Mouse (Mus musculus) cerebellum, postnatal 14 days (tissue): ENCODE measurements around the gene Ppp4r3a.
"Not testable (repeated sequence)": the region's sequence is repeated elsewhere in the genome, so short reads cannot be mapped to it uniquely, and the experiment has no call there.

Source experiments
- DNase-seq, 2 experiments: peaks; one replicate each; pipeline ENCODE4 v3.0.0; 2021; ENCODE audit warnings: mixed read lengths in 2 of 2

The Ppp4r3a gene

DNA sequence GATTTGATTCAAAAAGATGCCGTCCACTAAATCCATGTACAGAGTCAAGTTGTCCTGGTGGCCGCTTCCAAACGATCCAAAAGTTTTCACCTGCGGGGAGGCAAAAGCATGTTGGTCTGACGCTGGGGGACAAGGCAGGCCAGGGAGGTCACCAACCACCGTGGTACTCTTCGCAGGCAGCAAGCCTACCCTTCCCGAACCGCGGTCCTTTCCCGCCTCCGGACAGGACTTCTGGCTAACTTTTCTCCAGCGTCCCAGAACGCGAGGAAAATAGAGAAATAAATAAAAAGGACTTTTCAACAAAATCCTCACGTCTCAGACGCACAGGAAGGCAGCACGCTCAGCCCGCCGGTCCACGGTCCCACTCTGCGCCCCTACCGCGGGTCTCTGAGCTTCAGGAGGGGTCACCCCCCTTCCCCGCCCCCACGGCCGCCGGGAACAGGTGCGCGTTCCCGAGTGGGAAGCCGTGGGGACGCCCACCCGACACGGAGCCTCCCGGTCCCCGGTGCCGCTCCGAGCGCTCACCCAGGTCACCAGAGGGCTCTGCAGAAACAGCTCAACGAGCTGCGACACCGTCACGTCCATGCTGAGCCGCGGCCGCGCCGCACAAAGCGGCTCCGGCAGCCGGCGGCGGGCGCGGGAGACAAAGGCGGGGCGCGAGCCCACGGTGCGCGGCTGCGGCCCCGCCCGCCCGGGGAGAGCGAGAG is 55.1 kb downstream of the Ppp4r3a start:
- DNase-seq = no peak

DNA sequence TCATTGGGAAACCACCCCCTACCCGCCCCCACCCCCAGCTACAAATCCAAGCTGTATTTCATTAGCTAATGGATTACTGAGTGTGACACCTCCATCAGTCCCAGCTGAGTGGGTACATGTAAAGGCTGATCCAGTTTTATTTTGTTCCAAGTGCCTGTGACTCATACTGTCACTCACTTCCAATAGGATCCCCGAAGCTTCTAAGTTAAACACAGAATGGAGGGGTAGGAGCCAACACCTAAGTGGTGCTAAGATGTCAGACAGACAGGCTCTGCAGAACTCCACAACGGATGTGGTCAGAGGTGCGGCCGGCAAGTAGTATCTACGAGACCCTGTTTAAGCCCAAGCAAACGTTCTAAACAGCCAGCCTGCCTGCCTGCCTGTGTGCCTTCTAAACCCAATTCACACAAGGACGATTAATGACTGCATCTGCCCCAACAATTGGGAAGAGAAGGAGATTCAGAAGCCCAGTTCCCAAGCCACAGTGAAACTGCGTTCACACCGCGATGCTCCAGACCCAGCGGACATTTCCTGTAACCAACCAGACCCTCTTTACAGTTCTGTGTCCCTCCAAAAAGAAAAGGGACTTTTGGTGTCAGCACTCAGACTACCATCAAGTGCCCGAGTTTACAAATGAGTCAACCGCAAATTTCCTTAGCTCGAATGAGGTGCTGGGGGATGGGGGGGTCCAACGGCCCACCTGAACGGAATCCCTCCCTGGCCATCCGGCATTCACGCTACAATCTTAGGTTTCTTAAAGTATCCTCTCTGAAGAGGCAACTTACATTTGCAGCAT is 55.9 kb downstream of the Ppp4r3a start:
- no peak for DNase-seq

DNA sequence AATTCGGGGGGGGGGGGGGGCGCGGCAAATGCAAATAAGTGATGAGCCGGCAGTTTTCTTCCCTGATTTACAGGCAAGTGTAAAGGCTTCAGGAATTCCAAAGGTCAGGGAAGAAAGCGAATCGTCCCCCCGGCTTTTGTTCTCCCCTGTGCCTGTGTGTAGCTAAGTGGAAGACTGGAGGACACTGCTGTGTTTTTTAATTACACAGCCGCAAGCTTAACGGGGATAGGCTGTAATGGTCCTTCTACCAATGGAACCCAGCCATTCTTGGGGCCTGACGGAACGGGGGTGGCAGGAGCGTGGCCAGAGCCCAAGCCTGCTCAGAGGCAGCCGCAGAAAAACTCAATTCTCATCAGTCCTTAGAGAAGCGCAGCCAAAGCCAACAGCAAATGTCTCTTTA is 56.6 kb downstream of the Ppp4r3a start:
- peak; percentile 58 to 64 for DNase-seq

DNA sequence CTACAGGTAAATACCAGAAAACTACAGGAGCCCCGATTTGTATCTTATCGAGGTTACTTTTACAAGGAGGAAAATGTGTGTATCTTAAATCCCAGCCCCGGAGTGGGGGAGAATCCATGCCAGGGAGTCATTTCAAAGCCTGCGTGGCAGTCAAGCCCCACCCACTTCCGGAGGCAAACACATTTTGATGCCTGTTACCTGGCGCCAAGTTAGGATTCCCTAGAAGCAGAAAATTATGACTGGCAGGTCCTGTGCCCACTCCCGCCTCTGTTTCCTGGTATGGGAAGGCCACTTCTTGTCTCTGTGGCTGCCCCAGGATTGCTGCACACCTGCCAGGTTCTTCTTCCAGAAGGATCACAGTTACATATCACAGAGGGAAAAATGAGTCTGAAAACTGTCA is 57.0 kb downstream of the Ppp4r3a start:
- peak; percentile 39 to 43 for DNase-seq

DNA sequence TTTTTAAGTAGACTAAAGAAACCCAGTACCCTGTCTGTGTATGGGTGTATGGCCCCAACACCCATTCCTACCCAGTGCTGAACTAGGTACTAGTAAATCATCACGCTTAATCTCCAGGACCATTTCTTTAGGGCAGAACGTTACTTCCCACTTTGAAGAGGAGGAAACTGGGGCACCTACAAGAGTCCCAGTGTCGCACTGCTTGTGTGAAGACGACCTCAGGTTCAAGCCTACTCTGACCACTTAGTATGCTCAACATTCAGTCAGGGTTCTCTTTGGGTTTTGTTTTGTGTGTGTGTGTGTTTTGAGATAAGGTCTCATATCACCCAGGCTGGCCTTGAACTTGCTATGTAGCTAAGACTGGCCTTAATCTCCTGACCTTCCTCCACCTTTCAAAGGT is 57.5 kb downstream of the Ppp4r3a start:
- no peak for DNase-seq

DNA sequence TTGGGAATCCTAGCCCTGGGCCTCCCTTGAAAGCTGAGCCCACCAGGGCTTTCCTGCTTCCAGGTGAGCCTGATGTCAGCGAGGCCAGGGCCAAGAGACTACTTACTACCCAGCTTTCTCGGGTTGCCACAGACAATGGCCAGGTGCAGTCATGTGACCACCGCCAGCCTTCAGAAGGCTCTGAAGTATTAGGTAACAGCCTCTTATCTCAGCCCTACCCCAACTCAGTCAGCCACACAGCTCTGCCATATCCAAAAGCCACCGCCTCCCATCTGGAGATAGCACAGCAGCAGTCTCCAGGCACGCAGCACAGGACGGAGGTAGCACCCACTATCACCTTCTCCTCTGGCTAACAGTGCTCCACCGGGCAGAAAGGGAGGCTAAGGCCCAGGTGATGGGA is 58.1 kb downstream of the Ppp4r3a start:
- no peak for DNase-seq

DNA sequence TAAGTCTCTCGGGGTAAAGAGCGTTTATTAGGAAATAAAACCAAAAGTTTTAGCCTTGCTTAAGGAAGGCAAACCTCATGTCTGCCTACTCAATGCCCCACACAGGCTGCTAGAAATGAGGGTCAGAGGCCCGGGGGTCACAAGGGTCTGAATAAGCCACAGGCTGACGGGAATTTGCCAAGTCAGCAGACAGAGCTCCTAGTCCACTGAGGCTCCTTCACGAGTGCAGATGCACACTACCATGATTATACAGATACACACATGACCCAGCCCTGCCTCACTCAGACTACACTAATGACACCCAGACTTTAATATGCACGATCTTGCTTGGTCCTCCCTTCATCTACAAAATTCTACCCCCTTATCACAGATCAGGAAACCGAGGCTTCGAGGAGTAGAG is 58.7 kb downstream of the Ppp4r3a start:
- DNase-seq = no peak

DNA sequence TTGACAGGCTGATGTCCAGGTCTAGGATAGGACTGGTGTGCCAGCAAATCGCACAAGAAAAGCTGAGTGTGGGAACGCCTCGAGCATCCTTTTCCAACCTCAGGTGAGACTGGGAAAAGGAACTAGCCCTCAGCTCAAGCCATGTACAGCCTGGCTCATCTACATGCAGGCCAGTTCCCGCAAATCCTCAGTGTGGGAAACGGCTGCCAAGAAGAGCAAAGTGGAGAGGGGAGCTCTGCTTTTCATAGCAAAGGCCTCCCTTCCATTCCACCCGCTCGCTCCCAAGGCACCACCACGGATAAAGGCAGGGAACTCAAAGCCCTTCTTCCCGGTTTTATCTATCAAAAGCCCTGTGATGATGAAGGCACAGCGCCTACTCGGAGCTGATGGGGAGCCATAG is 60.4 kb downstream of the Ppp4r3a start:
- DNase-seq = no peak

DNA sequence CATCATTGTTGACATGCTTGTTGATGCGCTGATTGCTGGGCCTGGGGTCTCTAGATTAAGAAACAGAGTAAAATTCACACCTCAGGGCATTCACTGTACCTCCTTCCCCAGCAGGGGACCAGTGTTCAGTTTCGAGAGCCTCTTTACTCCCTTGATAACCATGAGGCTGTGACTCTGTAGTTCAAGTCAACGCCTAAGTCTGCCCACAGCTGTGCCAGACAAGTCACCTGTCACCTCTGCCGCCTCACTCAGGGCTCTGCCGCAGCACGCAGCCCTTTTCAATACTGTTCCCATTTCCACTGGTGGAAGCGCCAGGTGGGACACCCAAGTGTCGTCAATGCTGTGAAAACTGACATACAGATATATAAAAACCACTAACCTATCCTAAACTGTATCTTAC is 61.1 kb downstream of the Ppp4r3a start:
- DNase-seq = peak in 1 of 2 experiments; percentile 3

DNA sequence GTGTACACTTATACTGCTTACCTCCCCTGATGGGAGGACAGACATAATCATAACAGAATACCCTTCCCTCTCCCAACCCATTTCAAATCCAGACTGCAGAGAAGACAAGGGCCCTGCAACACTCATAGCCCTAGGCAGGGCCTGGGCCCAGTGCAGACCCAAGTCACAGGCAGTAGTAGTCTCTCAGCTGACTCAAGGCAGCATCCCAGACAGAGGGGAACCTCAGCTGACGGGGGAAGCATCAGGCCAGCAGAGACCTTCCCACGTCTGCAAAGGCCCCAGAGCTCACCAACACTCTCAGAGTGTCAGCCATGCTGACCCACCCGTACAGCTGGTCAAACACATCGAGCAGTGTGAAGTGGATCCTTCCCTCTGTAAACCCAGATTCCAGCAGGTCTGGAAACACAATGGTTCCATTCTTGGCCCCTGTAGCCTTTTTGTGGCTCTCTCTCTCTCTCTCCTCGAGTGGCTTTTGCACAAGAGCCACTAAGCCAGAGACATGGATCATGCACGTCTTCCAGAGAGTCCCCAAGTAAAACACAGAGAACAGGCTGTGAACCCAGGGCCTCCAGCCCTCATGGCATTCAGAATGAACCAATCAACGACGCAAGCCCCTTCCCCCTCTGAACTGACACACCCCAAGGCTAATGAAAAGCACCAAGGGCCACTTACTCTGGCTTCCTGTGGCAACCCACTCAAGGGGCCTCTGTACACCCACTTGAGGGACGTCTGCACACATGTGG is 61.8 kb downstream of the Ppp4r3a start:
- DNase-seq = no peak

DNA sequence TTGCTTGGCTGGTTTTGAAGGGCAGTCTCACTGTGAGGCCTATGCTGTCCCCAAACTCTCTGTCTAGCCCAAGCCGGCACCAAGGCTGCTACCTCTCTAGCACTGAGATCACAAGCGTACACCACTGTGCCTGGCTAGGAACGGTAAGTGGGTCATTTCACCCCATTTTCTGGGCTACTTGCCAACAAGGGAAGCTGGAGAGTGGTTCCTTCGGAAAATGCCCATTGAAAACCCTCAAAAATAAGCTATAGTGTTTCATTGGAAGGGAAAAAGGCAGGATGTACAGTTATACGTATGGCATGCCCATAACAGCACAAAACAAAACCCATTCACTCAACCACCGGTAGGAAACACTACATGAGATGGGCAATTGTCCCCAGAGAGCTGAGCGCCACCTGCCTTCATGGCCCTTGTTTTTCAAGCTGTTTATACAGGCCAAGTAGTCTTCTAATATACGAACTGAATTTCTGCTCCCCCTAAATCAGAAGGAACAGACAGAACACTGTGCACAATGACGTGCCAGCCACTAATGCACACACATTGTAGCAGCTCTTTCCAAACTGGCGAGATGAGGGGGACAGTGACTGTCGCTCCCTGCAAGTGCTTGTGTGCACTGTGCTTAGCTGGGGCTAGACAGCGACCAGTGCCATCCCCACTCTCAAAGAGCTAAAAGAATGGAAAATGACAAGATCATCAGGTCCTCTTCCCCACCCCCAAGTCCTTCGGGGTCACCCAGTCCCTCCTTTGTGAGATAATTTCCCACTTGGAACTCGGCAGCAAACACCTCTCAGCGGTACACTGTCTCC is 63.1 kb downstream of the Ppp4r3a start:
- DNase-seq = peak; percentile 78 to 79

DNA sequence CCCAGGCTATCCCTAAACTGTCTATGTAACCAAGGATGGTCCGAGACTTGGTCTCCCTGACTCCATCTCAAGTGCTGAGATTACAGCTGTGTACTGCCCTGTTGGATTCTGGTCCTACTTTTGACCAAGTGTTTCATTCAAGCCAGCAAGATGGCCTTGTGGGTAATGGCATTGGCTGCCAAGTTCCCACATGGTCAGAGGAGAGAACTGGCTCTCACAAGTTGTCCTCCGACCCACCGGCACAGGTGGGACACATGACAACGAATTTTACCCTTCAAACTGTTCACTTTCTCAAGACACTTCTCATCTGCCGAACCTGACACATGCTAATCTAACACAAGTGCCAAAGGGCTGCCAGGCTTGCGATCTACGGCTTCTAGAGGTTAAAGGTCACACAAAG is 64.1 kb downstream of the Ppp4r3a start:
- DNase-seq = no peak

DNA sequence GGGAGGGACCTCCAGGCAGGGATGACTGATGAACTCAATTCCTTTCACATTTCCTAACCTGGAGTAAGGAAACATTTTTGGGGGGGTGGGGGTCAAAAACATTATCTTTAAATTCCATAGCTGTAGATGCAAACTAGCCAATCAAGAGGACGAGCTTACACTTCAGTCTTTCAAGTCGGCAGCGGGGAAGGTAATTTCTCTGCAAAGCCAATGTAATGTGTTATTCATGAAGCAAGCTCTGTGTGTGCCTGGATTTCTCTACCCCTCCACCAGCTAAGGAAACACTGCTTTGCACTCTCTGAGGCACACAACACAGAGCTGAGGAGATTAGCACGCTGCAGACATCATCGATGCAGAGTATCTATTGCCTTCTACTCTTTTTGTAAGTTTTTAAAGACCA is 64.5 kb downstream of the Ppp4r3a start:
- DNase-seq = no peak

DNA sequence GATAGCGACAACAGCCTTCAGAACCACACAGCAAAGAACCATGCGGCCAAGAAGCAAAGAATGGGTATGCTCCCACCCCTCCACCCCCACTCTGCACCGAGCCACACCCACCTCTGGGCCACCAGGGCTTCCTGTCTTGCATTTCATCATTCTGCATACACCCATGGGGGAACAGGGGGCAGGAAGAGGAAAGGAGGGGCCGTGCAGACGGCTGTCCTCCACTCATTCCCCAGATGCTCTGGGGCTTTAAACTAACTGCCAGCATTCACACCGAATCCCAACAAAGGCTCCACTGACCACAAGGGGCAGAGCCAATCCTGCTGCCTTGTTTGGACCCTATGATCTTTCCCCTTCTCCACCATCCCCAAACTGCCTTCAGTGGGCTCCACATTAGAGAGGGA is 65.5 kb downstream of the Ppp4r3a start:
- DNase-seq = no peak

DNA sequence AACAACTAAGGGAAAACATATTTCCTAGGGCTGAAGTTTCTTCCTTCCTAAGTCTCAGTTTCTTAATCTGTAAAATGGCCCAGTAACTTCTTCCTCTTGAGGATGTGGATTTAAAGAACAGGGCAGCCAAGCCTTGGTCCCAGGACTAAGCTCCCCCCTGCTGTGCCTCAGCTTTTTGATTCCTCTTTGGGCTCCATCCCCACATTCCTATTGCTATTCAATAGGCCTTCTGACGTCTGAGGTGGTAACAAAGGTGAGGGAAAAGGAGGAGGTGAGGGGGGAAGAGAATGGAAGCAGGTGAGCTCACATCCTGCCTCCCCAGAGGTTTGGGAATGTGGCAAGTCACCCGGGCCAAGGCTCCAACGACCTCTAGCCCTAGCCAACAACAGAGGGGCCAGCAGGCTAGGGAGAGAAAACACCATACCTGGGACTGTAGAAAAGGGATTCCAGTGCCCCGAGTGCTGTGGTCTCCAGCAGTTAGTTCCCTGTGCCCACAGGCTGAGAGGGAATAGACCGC is 67.0 kb downstream of the Ppp4r3a start:
- DNase-seq = no peak

DNA sequence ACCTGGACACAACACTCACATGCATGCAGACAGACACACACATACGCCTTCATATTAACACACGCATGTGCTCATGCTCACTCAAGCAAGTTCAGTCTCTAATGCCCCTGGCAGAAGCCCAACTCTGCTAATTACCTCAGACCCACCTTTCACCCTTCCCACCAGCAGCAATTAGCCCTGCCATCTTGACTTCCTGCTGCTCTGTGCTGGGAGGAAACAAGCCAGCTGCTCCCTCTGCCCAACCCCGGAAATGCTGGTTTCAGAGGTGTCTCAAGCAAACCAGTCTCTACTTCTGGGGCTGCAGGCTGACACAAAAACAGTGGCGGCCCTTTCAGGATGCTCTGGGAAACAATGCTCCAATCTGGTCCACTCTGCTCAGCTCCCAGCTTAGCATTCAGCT is 67.6 kb downstream of the Ppp4r3a start:
- peak in 1 of 2 experiments; percentile 71 for DNase-seq

DNA sequence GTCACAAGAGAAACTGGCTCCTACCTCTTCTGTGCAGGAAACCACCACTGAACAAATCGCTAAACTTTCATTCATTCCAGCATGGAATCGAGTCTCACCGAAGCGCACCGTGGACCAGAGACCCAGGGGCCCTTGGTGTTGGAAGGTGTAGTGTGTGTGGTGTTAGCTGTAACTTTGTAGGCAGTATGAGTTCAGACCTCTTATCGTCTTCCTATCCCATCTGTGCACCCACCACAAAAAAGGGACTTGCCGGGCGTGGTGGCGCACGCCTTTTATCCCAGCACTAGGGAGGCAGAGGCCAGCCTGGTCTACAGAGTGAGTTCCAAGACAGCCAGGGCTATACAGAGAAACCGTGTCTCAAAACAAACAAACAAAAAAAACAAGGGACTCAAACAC is 68.3 kb downstream of the Ppp4r3a start:
- DNase-seq = no peak

DNA sequence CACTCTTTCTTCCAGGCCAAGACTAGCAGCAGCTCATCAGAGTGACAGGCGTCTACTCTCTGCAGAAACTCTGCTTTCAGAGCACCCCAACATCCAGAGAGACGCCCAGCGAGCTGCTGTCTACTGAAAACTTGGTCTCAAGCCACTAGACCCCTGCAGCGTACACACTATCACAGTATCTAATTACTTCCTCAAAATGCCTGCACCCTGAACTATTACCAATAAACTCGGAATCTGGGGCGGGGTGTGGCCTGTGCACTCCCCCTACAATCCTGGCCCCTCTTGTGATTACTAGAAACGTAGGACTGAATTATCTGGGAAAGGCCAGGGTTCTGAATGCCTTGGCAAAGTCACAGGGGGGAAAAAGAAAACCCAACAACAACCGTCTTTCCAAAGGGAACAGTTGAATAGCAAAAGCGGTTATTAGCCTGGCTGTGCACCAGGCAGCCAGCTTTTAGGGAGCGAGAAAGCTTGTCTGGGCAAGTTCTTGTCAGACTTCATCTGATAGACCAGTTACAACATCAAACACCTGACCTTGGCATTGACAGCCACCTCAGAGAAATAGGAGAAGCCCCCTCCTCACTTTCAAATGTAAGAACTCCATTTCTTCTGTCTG is 68.8 kb downstream of the Ppp4r3a start:
- DNase-seq = no peak

DNA sequence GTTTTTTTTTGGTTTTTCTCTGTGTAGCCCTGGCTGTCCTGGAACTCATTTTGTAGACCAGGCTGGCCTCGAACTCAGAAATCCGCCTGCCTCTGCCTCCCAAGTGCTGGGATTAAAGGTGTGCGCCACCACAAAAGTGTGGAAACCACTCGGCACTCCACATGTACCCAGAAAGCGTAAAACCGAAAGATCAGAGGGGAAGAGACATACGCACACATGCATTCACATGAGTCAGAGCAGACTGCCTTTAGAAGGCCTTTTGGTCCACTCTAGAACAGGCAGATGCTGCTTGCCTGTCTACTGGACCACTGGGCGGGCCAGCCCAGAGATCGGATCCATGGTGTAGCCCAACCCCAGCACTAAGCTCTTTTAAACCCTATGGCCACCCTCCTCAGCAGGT is 69.8 kb downstream of the Ppp4r3a start:
- DNase-seq = not testable (repeated sequence)

DNA sequence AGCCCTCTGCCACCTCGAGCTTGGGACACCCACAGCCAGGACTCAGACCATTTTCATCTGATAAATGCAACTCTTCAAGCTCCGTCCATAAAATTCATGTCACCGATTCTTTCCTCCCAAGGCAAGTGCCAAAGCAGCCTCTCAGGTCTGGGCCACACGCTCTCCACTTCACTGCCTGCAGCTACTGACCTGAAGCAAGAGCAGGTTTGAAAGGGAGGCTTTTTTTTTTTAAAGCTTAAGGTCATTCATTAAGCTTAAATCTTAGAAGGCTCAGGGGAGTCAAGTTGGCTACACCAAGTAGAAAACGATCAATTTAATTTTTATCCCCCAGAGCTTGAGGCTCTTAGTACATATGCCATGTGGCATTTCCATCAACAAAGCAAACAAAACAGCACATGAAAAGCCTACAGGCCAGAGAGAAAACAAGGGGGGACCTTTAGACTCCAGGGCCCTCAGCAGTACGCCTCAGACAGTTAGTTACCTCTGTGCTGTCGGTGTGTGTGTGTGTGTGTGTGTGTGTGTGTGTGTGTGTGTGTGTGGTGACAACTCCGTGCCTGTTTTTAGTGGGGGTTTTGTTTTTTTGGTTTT is 70.3 kb downstream of the Ppp4r3a start:
- DNase-seq = no peak

DNA sequence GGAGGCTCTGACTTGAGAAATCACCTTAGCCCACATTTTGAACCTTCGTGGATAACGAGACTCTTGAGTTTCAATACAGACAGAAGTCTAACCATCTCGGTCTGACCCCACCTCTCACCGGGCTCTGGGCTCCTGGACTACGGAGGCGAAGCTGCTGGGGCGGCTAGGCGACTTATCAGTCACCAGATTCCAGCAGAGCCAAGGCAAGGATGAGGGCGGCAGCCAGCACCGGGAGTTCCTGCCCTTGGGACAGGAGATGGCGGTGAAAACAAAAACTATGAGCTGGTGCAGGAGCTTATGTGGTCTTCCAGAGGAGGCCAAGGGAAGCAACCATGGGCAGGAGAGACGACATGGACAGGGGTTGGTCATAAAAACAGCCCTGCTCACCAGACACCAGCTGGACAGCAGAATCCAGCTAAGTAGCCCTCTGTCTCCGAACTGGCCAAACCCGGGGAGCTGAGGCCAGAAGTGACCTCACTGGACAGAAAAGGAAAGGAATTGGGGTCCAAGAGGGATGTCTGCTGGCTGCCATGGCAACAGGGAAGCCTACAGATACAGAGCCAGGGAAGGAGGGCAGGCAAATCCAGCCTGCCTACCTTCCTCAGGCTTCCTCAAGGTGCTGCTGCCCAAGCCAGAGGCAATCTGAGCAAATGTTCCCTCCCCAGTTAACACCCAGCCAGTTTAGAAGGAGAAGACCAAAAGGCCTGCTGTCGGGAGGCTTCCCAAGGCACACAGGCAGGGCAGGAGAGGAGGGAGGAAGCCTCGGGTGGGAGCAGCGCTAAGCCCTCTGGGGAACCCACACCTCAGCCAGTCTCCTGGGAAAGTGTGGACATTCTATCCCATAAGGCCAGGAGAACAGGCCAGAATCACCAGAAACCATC is 71.1 kb downstream of the Ppp4r3a start:
- DNase-seq = no peak
